Mouse (Mus musculus): ENCODE data around the gene Cysltr1.
A peak's percentile ranks its signal among the peaks of the same experiment; 100 is the strongest.

Gene Cysltr1

GRCm38 (mm10) chrX:106603386-106603785, at the start of gene Cysltr1:
TSS of gene Cysltr1 (minus strand) at chrX:106603679.
- DNase-seq (ENCODE audit: low spot score in 2 of 2), result peak in 1 of 2 experiments; percentile 2

- DNase-seq (ENCODE audit: low spot score in 2 of 2), result no peak
Observed at GRCm38 (mm10) chrX:106634799-106635541, 31.5 kb upstream of the Cysltr1 start.

GRCm38 (mm10) chrX:106633543-106633942, 30.1 kb upstream of the Cysltr1 start:
- DNase-seq (ENCODE audit: low spot score in 2 of 2), result no peak

- no peak for DNase-seq (ENCODE audit: low spot score in 2 of 2)
Observed at GRCm38 (mm10) chrX:106628514-106628913, 25.0 kb upstream of the Cysltr1 start.

- DNase-seq (ENCODE audit: low spot score in 2 of 2), result no peak
Observed at GRCm38 (mm10) chrX:106623667-106624066, 20.2 kb upstream of the Cysltr1 start.

GRCm38 (mm10) chrX:106622512-106622911, 19.0 kb upstream of the Cysltr1 start:
- DNase-seq (ENCODE audit: low spot score in 2 of 2), result no peak

- DNase-seq (ENCODE audit: low spot score in 2 of 2), result peak in 1 of 2 experiments; percentile 3
Observed at GRCm38 (mm10) chrX:106602574-106603258, 763 bp downstream of the Cysltr1 start.

GRCm38 (mm10) chrX:106595904-106596303, 7.6 kb downstream of the Cysltr1 start:
- no peak for DNase-seq (ENCODE audit: low spot score in 2 of 2)

GRCm38 (mm10) chrX:106593914-106594313, 9.6 kb downstream of the Cysltr1 start:
- no peak for DNase-seq (ENCODE audit: low spot score in 2 of 2)

GRCm38 (mm10) chrX:106582886-106583285, 20.6 kb downstream of the Cysltr1 start, which contains the start of gene Gm5127:
TSS of gene Gm5127 (plus strand) at chrX:106583186.
- no peak for DNase-seq (ENCODE audit: low spot score in 2 of 2)

GRCm38 (mm10) chrX:106582197-106582596, 21.3 kb downstream of the Cysltr1 start:
- DNase-seq (ENCODE audit: low spot score in 2 of 2), result no peak

- no peak for DNase-seq (ENCODE audit: low spot score in 2 of 2)
Observed at GRCm38 (mm10) chrX:106580410-106580809, 23.1 kb downstream of the Cysltr1 start.

- DNase-seq (ENCODE audit: low spot score in 2 of 2), result no peak
Observed at GRCm38 (mm10) chrX:106578966-106579365, 24.5 kb downstream of the Cysltr1 start.

- DNase-seq (ENCODE audit: low spot score in 2 of 2), result no peak
Observed at GRCm38 (mm10) chrX:106555457-106555856, 48.0 kb downstream of the Cysltr1 start.

GRCm38 (mm10) chrX:106536359-106536758, 67.1 kb downstream of the Cysltr1 start:
- no peak for DNase-seq (ENCODE audit: low spot score in 2 of 2)

All from urinary bladder, adult 18-20 months (tissue).